12 mouse cellular contexts compared by ENCODE assay signal in genomic region chrX:153476760-153477248, GRCm38 (mm10). TPM values are rescaled to one million over a fixed set of nuclear protein-coding genes. Genes with fewer than 3 reads are reported as not detected.
DNase-seq lines count a peak whose midpoint lies in the region; ATAC-seq and TF ChIP-seq lines count a peak whose summit lies in the region.
"Had no signal": no experiment of that assay in that cellular context is flagged by ENCODE, and none has a peak within 500 bp of the region (broad histone marks: within the 10 kb centered on the region; RNA-seq: fewer than 3 reads in every experiment).

No protein-coding gene starts in this region.

- DNase-seq in right cerebral cortex, adult 2 months (ENCODE audit: low spot score in 2 of 2) = peak; percentile 7 to 13
- DNase-seq in right cerebral cortex, postnatal 14 days = no peak
- peak; percentile 3 to 4 for DNase-seq in frontal cortex, postnatal 14 days (ENCODE audit: low spot score in 2 of 2)
- DNase-seq in left cerebral cortex, postnatal 14 days (ENCODE audit: low spot score in 2 of 2) = peak; percentile 3 to 11
- DNase-seq in gastrocnemius, adult 2 months = no peak
- DNase-seq: cerebellum, postnatal 14 days; lung, embryonic 14.5 days had no signal

- H3K4me3 ChIP-seq in gastrocnemius, adult 2 months = no peak overlapping the region
- no peak overlapping the region for H3K4me3 ChIP-seq in liver, embryonic 12.5 days
- H3K4me3 ChIP-seq: kidney, embryonic 15.5 days; limb, embryonic 10.5 days had no signal

- H3K9ac ChIP-seq in liver, embryonic 12.5 days = no peak overlapping the region
- H3K9ac ChIP-seq: kidney, embryonic 15.5 days; lung, embryonic 14.5 days had no signal

- no peaks in the 10 kb centered on the region for H3K9me3 ChIP-seq in liver, embryonic 12.5 days (replicated peaks)
- H3K9me3 ChIP-seq: kidney, embryonic 15.5 days; limb, embryonic 10.5 days had no signal

- H3K4me1 ChIP-seq in liver, embryonic 12.5 days = no peaks in the 10 kb centered on the region
- H3K4me1 ChIP-seq: kidney, embryonic 15.5 days; limb, embryonic 10.5 days had no signal

- intact Hi-C loops in left cerebral cortex, postnatal 14 days (cut with DNase I) = no loop called here
- intact Hi-C loops in gastrocnemius, adult 2 months (cut with DNase I) = no loop called here

- TF ChIP-seq CTCF in gastrocnemius, adult 2 months (IDR thresholded peaks at IDR 0.05) = no peak

- H3K4me2 ChIP-seq in liver, embryonic 12.5 days = no peak overlapping the region
- H3K4me2 ChIP-seq: kidney, embryonic 15.5 days; lung, embryonic 14.5 days had no signal

- no peak overlapping the region for H3K27ac ChIP-seq in gastrocnemius, adult 2 months
- no peak overlapping the region for H3K27ac ChIP-seq in liver, embryonic 12.5 days
- H3K27ac ChIP-seq: kidney, embryonic 15.5 days; limb, embryonic 10.5 days had no signal

- no peaks in the 10 kb centered on the region for H3K27me3 ChIP-seq in liver, embryonic 12.5 days (replicated peaks)
- H3K27me3 ChIP-seq: kidney, embryonic 15.5 days had no signal

- no peaks in the 10 kb centered on the region for H3K36me3 ChIP-seq in liver, embryonic 12.5 days
- H3K36me3 ChIP-seq: kidney, embryonic 15.5 days; limb, embryonic 10.5 days had no signal

- ATAC-seq in cerebellum, adult (ENCODE audit: insufficient number of reproducible peaks, low FRiP score, low TSS enrichment) = no peak
- no peak for ATAC-seq in liver, embryonic 12.5 days
- ATAC-seq: activated CD4-positive, CD25-positive, alpha-beta regulatory T cell, adult 4 months had no signal

- WGBS in liver, embryonic 12.5 days (ENCODE audit: insufficient replicate concordance) = 56% methylated on average over 8 of the region's 8 CpGs

RNA-seq across cellular contexts. Expression of gene Ubqln2, which starts 21.2 kb away (rescaled TPM):
- total RNA-seq in left cerebral cortex, postnatal 14 days (2021) = 100 to 1,000 TPM; 237 to 251 TPM
- 10 to 100 TPM; 18.8 to 19.5 TPM for total RNA-seq in gastrocnemius, adult 2 months (2021)
- polyA plus RNA-seq in liver, embryonic 12.5 days (2016; fragmentation: Nextera tagmentation; extraction: Ambion mirVana) = 7.6 and 7.9 TPM in 2 replicates

Comparison
In these comparisons a context has a peak if more than half of its experiments do, and no peak if none do; other contexts are left out.
1. DNase-seq: peak in right cerebral cortex, adult 2 months (2 of 2), frontal cortex, postnatal 14 days (2 of 2) and left cerebral cortex, postnatal 14 days (2 of 2); none in right cerebral cortex, postnatal 14 days (single experiment) and gastrocnemius, adult 2 months (single experiment).
2. RNA of gene Ubqln2, which starts 21.2 kb away (total RNA-seq): 237 to 251 TPM in left cerebral cortex, postnatal 14 days; 18.8 to 19.5 TPM in gastrocnemius, adult 2 months; every median in the first group is over 10 times any median in the second.